Mouse (Mus musculus) heart, embryonic 12.5 days (tissue): ENCODE data around the gene Cgn. TPM values are rescaled to one million over a fixed set of nuclear protein-coding genes. Genes with fewer than 3 reads are reported as not detected.

Source experiments
- polyA plus RNA-seq: library from polyadenylated mRNA; unstranded; fragments of >200 nt; fragmentation: Nextera tagmentation; extraction: Ambion mirVana; gene quantifications from 2 replicates; pipeline ENCODE4 v1.2.1, GENCODE M21; 2016

The Cgn gene
- polyA plus RNA-seq, 1 experiment from 2014 or later = 2.4 TPM

Other genes with a start within 250 kb of the Cgn start
- 40.3 and 41.4 TPM in 2 replicates for gene Snx27, start 203.8 kb downstream of the Cgn start, polyA plus RNA-seq
- gene Gm10972, start 143.4 kb downstream of the Cgn start, polyA plus RNA-seq = not detected in 2 replicates
- 8.0 and 8.5 TPM in 2 replicates for gene Tuft1, start 127.6 kb downstream of the Cgn start, polyA plus RNA-seq
- 0.54 and 0.76 TPM in 2 replicates for gene Selenbp2, start 92.9 kb downstream of the Cgn start, polyA plus RNA-seq
- gene Pogz, start 51.1 kb upstream of the Cgn start, polyA plus RNA-seq = 12.3 and 12.8 TPM in 2 replicates
- gene Psmb4, start 100.5 kb upstream of the Cgn start, polyA plus RNA-seq = 232 and 235 TPM in 2 replicates
- gene Selenbp1, start 146.6 kb upstream of the Cgn start, polyA plus RNA-seq = 42.3 and 43.9 TPM in 2 replicates
- gene Rfx5, start 167.6 kb upstream of the Cgn start, polyA plus RNA-seq = 8.7 and 9.5 TPM in 2 replicates
- 18.0 and 20.3 TPM in 2 replicates for gene Pi4kb, start 188.2 kb upstream of the Cgn start, polyA plus RNA-seq
- 23.2 and 25.6 TPM in 2 replicates for gene Zfp687, start 229.0 kb upstream of the Cgn start, polyA plus RNA-seq